Mouse (Mus musculus) adrenal gland, adult (tissue): ENCODE data around the gene Psme1.

Source experiments
- DNase-seq, 2 experiments: peaks; one replicate each; pipeline ENCODE4 v3.0.0; 2022 to 2023; ENCODE audit warnings: low spot score in 1 of 2; ENCODE audit not compliant: inconsistent age in 2 of 2

The Psme1 gene

GRCm38 (mm10) chr14:55570588-55570987 lies 7.3 kb upstream of the Psme1 start:
- no peak for DNase-seq

- no peak for DNase-seq
These were observed 6.2 kb upstream of the Psme1 start for GRCm38 (mm10) chr14:55571760-55572159.

- DNase-seq, result peak; percentile 54 to 77
These were observed 2.6 kb upstream of the Psme1 start, which contains the start of gene Fitm1 for GRCm38 (mm10) chr14:55575302-55575701. Fitm1 (plus strand) TSS chr14:55575617.

DNA sequence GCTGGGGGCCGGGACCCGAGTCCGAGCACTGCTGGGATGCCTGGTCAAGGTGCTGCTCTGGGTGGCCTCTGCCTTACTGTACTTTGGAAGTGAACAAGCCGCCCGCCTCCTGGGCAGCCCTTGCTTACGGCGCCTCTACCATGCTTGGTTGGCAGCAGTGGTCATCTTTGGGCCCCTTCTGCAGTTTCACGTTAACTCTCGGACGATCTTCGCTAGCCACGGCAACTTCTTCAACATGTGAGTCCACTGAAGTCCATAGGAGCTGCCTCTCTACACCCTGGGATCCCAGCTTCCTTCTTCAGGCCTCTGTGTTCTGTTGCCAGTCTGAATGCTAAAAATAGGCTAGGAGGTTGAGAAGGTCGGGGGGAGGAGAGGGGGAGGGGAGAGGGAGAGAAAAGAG lies 2.2 kb upstream of the Psme1 start:
- peak; percentile 27 to 56 for DNase-seq

DNA sequence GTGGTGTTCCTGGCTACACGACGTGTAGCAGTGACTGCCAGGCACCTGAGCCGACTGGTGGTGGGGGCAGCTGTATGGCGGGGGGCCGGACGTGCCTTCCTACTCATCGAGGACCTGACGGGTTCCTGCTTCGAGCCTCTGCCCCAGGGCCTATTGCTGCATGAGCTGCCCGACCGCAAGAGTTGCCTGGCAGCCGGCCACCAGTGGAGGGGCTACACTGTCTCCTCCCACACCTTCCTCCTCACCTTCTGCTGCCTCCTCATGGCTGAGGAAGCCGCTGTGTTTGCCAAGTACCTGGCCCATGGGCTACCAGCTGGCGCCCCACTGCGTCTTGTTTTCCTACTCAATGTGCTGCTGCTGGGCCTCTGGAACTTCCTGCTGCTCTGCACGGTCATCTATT lies 1.5 kb upstream of the Psme1 start:
- DNase-seq, result peak in 1 of 2 experiments; percentile 33

- DNase-seq, result peak; percentile 83 to 94
These were observed 846 bp downstream of the Psme1 start for GRCm38 (mm10) chr14:55578668-55579269.

GRCm38 (mm10) chr14:55579511-55580496 lies 1.9 kb downstream of the Psme1 start:
- peak in 1 of 2 experiments; percentile 31 for DNase-seq

GRCm38 (mm10) chr14:55580731-55581130 lies 2.8 kb downstream of the Psme1 start:
- DNase-seq, result peak in 1 of 2 experiments; percentile 24

GRCm38 (mm10) chr14:55581981-55582681 lies 4.2 kb downstream of the Psme1 start:
- peak; percentile 37 to 71 for DNase-seq

- no peak for DNase-seq
These were observed 6.4 kb downstream of the Psme1 start for GRCm38 (mm10) chr14:55584303-55584701.

DNA sequence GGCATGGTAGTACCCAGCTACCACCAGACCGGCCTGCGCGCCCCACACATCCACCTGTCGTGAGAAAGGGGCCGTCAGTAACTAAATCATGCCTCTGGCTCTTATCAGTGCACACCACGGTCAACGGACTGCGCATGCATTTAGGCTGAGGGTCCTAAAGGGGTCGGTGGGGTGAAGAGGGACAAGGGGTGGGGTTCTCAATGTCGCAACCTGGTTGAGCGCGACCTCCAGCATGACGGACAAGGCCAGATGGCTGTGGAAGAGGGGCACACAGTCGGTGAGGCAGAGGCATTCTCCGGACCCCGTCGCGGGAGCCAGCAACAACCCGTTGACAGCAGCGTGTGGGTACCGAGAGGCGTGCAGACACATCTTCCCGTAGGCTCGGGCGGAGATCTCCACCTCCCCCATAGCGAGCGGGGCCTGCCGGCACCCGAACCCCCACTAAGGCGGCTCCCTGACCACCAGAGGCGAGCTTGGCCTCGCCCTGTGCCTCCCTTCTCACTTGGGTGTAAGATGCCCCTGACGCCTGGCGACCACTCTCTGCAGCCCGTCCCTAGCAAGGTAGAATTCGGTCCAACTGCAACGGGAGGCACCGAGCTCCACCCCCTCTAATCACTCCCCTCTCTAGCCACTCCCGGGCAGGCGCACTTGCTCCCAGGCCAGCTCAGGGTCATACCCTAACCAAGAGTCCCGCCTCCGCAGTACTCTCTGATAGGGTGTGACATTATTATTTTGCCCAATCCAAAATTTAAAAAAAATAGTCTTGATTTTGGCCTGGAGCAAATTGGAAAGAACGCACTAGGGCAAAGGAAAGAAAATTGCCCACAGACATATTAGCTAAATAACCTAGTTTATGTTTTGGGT lies 7.0 kb downstream of the Psme1 start, which contains the start of gene Emc9:
Emc9 (minus strand) TSS at position 601 of the 864 bp plus-strand sequence.
- DNase-seq, result peak; percentile 91 to 96

DNA sequence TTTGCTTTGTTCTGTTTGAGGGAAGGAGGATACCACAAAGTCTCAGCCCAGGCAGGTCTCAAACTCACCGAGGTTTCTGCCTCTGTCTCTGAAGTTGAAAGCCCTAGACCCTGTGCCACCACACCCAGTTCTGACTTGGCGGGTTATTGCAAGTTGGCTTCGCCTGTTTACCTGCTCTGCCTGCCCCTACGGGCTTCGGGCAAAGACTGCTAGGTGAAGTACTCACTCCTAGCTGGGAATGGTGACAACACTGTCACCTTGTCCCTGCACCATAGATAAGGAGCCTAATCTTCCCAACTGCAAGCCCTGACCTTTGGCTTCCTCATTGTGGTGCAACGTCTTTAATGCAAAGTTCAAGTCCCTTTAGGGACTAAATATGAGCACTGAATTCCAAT lies 7.6 kb downstream of the Psme1 start:
- no peak for DNase-seq

DNA sequence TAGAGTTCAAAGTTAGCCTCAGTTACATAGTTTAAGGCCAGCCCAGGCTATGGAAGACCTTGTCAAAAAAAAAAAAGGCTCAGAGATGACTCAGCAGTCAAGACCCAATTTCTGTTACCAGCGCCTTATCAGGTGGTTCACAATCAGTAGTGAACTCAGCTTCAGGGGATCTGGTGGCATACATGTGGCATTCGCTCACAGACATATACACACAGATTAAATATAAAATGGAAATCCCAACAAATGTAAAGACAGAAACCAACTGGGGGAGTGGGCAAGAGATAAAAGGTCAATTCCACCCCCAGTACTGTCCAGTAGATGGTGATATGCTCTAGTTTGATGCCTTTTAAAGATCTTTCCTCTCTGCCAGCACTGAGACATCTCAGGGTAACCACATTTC lies 8.2 kb downstream of the Psme1 start:
- peak in 1 of 2 experiments; percentile 54 for DNase-seq

- no peak for DNase-seq
These were observed 11.3 kb downstream of the Psme1 start for GRCm38 (mm10) chr14:55589271-55589670.

DNA sequence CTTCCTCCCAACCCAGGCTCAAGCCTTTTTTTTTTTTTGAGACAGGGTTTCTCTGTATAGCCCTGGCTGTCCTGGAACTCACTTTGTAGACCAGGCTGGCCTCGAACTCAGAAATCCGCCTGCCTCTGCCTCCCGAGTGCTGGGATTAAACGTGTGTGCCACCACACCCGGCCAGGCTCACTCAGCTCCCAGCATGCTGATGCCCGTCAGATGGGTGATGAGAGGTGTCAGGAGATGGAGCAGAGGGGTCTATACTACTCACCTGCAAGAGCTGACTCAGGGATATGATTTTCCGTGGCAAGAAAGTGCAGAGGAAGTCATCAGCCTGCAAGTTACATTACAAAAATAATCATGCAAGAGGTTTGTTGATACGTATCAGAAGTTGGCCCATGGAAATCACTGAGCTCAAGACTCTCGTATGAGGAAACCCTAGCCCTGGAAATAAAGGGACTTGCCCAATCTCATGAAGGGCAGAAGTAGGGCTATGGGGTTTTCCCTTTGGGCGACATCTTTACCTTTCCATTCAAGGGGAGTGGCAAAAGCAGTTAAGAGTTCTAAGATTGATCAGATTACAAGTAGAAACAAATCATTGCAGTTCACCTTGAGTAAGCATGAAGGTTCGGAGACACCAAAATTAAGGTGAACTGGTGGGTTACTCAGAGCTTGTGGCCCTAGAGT lies 12.0 kb downstream of the Psme1 start:
- DNase-seq, result peak in 1 of 2 experiments; percentile 14

DNA sequence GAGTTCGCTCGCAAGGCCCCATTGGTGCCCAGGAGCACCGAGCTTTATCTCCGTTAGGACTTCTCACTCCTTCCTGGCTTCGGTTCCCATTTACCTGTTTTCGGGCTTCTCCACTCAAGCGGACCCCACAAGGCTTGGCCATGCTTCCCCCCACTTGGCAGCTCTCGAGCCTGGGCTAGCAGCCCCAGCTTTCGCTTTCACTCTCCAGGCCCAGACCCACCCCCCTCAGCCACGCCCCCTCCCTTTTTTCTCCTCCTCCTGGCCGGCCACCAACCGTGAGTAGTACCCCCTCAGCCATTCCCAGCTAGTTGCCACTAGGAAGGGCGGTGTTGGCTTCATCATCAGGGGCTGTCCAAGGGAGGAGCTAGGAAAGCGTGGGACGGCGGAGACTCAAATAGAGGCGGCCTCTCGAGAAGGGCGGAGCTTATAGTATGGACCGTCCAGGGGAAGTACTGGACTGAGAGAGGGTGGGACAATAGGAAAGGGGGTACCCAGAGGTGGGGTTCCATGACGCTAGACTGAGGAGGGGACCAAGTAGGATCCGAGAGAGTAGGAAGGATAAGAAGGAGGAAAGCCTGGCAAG lies 12.9 kb downstream of the Psme1 start, which contains the start of gene Psme2:
Psme2 (minus strand) TSS at position 366 of the 583 bp plus-strand sequence.
- peak; percentile 97 to 98 for DNase-seq

DNA sequence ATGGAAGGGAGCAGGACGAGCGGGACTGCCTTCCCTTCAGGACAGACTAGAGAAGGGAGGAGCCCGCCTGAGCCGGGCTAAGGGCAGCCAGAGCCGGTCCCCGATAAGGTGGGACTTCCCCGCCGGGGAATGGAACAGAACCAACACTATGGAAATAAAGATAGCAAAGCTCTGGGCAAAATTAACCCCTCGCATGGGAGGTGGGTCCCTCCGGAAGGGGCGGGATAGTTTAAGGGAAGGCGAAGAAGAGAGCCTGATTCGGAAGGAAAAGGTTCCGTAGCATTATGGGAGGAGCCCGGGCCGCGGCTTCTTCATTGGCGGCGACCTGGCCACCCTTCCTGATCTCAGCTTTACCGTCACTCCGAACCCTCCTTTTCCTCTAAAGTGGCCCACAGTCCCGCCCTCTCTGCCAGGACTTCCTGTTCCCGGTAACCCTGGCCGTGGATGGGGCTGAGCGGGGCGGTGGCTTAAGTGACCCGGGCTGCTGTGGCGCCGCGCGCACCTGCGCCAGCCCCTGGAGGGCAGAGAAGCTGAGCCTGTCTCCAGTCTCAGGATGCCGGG lies 13.5 kb downstream of the Psme1 start, which contains the start of gene Rnf31:
Rnf31 (plus strand) TSS at position 378 of the 561 bp plus-strand sequence.
- DNase-seq, result peak; percentile 96 to 98

- peak in 1 of 2 experiments; percentile 50 for DNase-seq
These were observed 14.3 kb downstream of the Psme1 start for GRCm38 (mm10) chr14:55592226-55592625.
